Comparison of ENCODE assay signal across 8 mouse cellular contexts in genomic region chr19:57315013-57315565, GRCm38 (mm10). TPM values are rescaled to one million over a fixed set of nuclear protein-coding genes. Genes with fewer than 3 reads are reported as not detected.
DNase-seq lines count a peak whose midpoint lies in the region; ATAC-seq and TF ChIP-seq lines count a peak whose summit lies in the region.

No protein-coding gene starts in this region.

- intact Hi-C loops in heart, adult 2 months (cut with DNase I) = loop anchor here (2.0 kb wide), 1 partner anchor 48 kb away; no protein-coding TSS in a partner anchor

- TF ChIP-seq CTCF in heart, adult 2 months (IDR thresholded peaks at IDR 0.05) = no peak
- TF ChIP-seq CTCF in E14TG2a.4 (conservative IDR thresholded peaks at IDR 0.05; ENCODE audit: low read length) = no peak

- DNase-seq in heart, adult 2 months = no peak
- no peak for DNase-seq in heart, adult 9 months (ENCODE audit: low spot score in 2 of 2)
- no peak for DNase-seq in embryo, embryonic 9.5 days (ENCODE audit: extremely low spot score)
- no peak for DNase-seq in right cerebral cortex, postnatal 14 days
- no peak for DNase-seq in right cerebral cortex, postnatal 10 days (ENCODE audit: low spot score in 2 of 2)

- peak; percentile 70 for ATAC-seq in forebrain, embryonic 13.5 days
- no peak for ATAC-seq in liver, embryonic 15.5 days (ENCODE audit: insufficient read depth)

- peaks cover 11% of the 10 kb centered on the region for H3K4me1 ChIP-seq in heart, adult 2 months (ENCODE audit: control insufficient read depth, insufficient read depth, low read length)
- peaks cover 11% of the 10 kb centered on the region for H3K4me1 ChIP-seq in E14TG2a.4 (replicated peaks; ENCODE audit: low read depth, low read length)
- peaks cover 9% of the 10 kb centered on the region for H3K4me1 ChIP-seq in forebrain, embryonic 13.5 days
- H3K4me1 ChIP-seq in liver, embryonic 15.5 days (replicated peaks) = peaks cover 10% of the 10 kb centered on the region; the same call in 1 of the 2 replicates

- no peak; the same call in 1 of the 2 replicates for TF ChIP-seq POLR2A in heart, adult 2 months (IDR thresholded peaks at IDR 0.05; ENCODE audit: insufficient read depth, low read depth, low read length)

- no peaks in the 10 kb centered on the region for H3K9me3 ChIP-seq in E14TG2a.4 (ENCODE audit: low read length)
- H3K9me3 ChIP-seq in forebrain, embryonic 13.5 days (replicated peaks) = no peaks in the 10 kb centered on the region
- H3K9me3 ChIP-seq in liver, embryonic 15.5 days (replicated peaks) = no peaks in the 10 kb centered on the region

- peak overlapping the region; percentile 88 for H3K9ac ChIP-seq in heart, adult 2 months (ENCODE audit: low read depth, low read length)
- H3K9ac ChIP-seq in forebrain, embryonic 13.5 days = peak overlapping the region; percentile 73
- H3K9ac ChIP-seq in liver, embryonic 15.5 days = peak overlapping the region; percentile 45

- peak overlapping the region; percentile 89 for H3K4me2 ChIP-seq in forebrain, embryonic 13.5 days
- peak overlapping the region; percentile 61 for H3K4me2 ChIP-seq in liver, embryonic 15.5 days

- peak overlapping the region; percentile 99 for H3K27ac ChIP-seq in heart, adult 2 months
- H3K27ac ChIP-seq in forebrain, embryonic 13.5 days = peak overlapping the region; percentile 63; the same call in 1 of the 2 replicates
- peak overlapping the region; percentile 55; the same call in 1 of the 2 replicates for H3K27ac ChIP-seq in liver, embryonic 15.5 days (replicated peaks)

- peaks cover 7% of the 10 kb centered on the region for H3K36me3 ChIP-seq in heart, adult 2 months (ENCODE audit: control insufficient read depth, insufficient read depth, low read length)
- H3K36me3 ChIP-seq in E14TG2a.4 (ENCODE audit: insufficient read depth, low read length) = no peaks in the 10 kb centered on the region
- H3K36me3 ChIP-seq in forebrain, embryonic 13.5 days (ENCODE audit: poor library complexity, severe bottlenecking) = no peaks in the 10 kb centered on the region
- no peaks in the 10 kb centered on the region for H3K36me3 ChIP-seq in liver, embryonic 15.5 days (replicated peaks)

- peaks cover 3% of the 10 kb centered on the region; the same call in 1 of the 2 replicates for H3K79me2 ChIP-seq in heart, adult 2 months (replicated peaks; ENCODE audit: control insufficient read depth, insufficient read depth, low read length)

- no peaks in the 10 kb centered on the region for H3K27me3 ChIP-seq in heart, adult 2 months (ENCODE audit: control insufficient read depth, insufficient read depth, low read length)
- peaks cover 44% of the 10 kb centered on the region for H3K27me3 ChIP-seq in E14TG2a.4 (ENCODE audit: insufficient read depth, low read length)
- H3K27me3 ChIP-seq in forebrain, embryonic 13.5 days = peaks cover 16% of the 10 kb centered on the region; the same call in 1 of the 2 replicates
- H3K27me3 ChIP-seq in liver, embryonic 15.5 days = peaks cover 26% of the 10 kb centered on the region

- H3K4me3 ChIP-seq in heart, adult 2 months = peak overlapping the region; percentile 94
- peak overlapping the region; percentile 84 for H3K4me3 ChIP-seq in E14TG2a.4 (replicated peaks; ENCODE audit: low read length)
- peak overlapping the region; percentile 61 for H3K4me3 ChIP-seq in forebrain, embryonic 13.5 days
- H3K4me3 ChIP-seq in liver, embryonic 15.5 days (replicated peaks) = peak overlapping the region; percentile 56

- no peak for TF ChIP-seq EP300 in heart, adult 2 months (IDR thresholded peaks at IDR 0.05; ENCODE audit: insufficient read depth, low read depth, low read length)

- WGBS in heart, adult 2 months = 26% methylated on average over 11 of the region's 11 CpGs
- WGBS in forebrain, embryonic 13.5 days = 41% methylated on average over 11 of the region's 11 CpGs
- WGBS in liver, embryonic 15.5 days (ENCODE audit: insufficient replicate concordance) = 34% methylated on average over 11 of the region's 11 CpGs

RNA-seq across cellular contexts. Expression of gene Ablim1, which starts 0.4 kb away (rescaled TPM):
- total RNA-seq in heart, adult 2 months (2021) = 100 to 1,000 TPM; 418 to 454 TPM
- polyA plus RNA-seq in heart, adult 2 months (2012; rRNA removed) = 101 and 165 TPM in 2 replicates
- 16.5 and 19.2 TPM in 2 replicates for polyA plus RNA-seq in forebrain, embryonic 13.5 days (2015; fragmentation: Nextera tagmentation; extraction: Ambion mirVana)
- polyA plus RNA-seq in liver, embryonic 15.5 days (2015; fragmentation: Nextera tagmentation; extraction: Ambion mirVana) = 9.5 and 11.3 TPM in 2 replicates

RNA-seq across cellular contexts. Expression of gene Fam160b1, which starts 45.4 kb away (rescaled TPM):
- 10 to 100 TPM; 10.6 to 11.1 TPM for total RNA-seq in heart, adult 2 months (2021)
- 6.7 and 10.2 TPM in 2 replicates for polyA plus RNA-seq in heart, adult 2 months (2012; rRNA removed)
- polyA plus RNA-seq in forebrain, embryonic 13.5 days (2015; fragmentation: Nextera tagmentation; extraction: Ambion mirVana) = 11.6 and 12.7 TPM in 2 replicates
- polyA plus RNA-seq in liver, embryonic 15.5 days (2015; fragmentation: Nextera tagmentation; extraction: Ambion mirVana) = 6.0 and 6.6 TPM in 2 replicates
